Mouse (Mus musculus): Measurements from ENCODE around the gene Arl14. TPM values are rescaled to one million over a fixed set of nuclear protein-coding genes. Genes with fewer than 3 reads are reported as not detected.
"Not testable (repeated sequence)": the region's sequence is repeated elsewhere in the genome, so short reads cannot be mapped to it uniquely, and the experiment has no call there.

Arl14 gene
- polyA plus RNA-seq, 1 experiment from 2014 or later, result 1.6 TPM

DNA sequence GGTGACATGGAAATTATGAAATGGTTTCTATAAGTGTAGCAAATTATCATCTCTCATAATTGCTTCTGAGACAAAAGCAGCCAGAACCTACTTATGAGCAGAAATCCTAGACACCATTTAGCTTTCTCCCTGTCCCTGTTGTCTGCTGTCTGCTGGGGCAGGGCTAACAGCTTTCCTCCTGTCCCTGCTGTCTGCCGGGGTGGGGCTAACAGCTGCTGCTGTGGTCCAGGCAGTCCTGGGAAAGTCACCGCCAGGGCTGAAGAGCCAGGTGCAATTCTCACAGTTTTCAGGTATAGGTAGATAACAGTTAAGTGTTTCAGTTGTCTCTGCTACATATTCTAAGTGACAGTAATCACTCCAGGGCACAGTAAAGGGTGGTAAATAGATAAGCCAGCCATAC, 4.3 kb downstream of the Arl14 start:
- Histone ChIP-seq H3K9ac (ENCODE audit: low read depth, low read length) (no peak overlapping the region), H3K4me3 (ENCODE audit: low read length) (no peak overlapping the region), H3K36me3 (ENCODE audit: control insufficient read depth, insufficient read depth, low read length) (no peaks in the 10 kb centered on the region), H3K4me2 (ENCODE audit: low read depth, low read length) (no peak overlapping the region), H3K27ac (ENCODE audit: low read length) (no peak overlapping the region), H3K4me1 (ENCODE audit: control insufficient read depth, insufficient read depth, low read length) (no peaks in the 10 kb centered on the region), H3K27me3 (replicated peaks; ENCODE audit: control insufficient read depth, insufficient read depth, low read length) (no peaks in the 10 kb centered on the region), H3K9me3 (ENCODE audit: control insufficient read depth, low read length) (no peaks in the 10 kb centered on the region)
- ATAC-seq, result no peak
- 39% methylated on average over 2 of the region's 2 CpGs for WGBS

DNA sequence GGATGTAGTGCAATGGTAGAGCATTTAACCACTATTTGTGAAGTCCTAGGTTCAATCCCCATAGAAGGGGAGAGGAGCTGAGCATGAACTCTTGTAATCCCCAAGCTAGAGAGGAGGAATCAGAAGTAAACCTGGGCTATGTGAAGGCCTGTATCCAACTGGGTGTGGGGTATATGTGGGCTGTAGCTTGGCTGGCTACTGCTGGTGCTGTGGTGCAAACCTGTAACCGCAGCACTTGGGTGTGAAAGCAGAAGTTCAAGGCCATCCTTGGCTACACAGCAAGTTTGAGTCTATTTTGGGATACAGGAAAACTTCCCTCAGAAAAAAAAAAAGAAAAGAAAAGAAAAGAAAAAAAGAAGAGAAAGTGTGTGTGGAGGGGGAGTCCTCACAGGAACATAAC, 5.8 kb downstream of the Arl14 start:
- Histone ChIP-seq H3K4me2 (ENCODE audit: low read depth, low read length) (no peak overlapping the region), H3K36me3 (ENCODE audit: control insufficient read depth, insufficient read depth, low read length) (no peaks in the 10 kb centered on the region), H3K9me3 (ENCODE audit: control insufficient read depth, low read length) (no peaks in the 10 kb centered on the region), H3K9ac (ENCODE audit: low read depth, low read length) (no peak overlapping the region), H3K4me1 (ENCODE audit: control insufficient read depth, insufficient read depth, low read length) (no peaks in the 10 kb centered on the region), H3K27ac (ENCODE audit: low read length) (no peak overlapping the region), H3K4me3 (ENCODE audit: low read length) (no peak overlapping the region), H3K27me3 (replicated peaks; ENCODE audit: control insufficient read depth, insufficient read depth, low read length) (no peaks in the 10 kb centered on the region)
- WGBS, result 79% methylated on average over 1 of the region's 1 CpGs
- no peak for ATAC-seq

DNA sequence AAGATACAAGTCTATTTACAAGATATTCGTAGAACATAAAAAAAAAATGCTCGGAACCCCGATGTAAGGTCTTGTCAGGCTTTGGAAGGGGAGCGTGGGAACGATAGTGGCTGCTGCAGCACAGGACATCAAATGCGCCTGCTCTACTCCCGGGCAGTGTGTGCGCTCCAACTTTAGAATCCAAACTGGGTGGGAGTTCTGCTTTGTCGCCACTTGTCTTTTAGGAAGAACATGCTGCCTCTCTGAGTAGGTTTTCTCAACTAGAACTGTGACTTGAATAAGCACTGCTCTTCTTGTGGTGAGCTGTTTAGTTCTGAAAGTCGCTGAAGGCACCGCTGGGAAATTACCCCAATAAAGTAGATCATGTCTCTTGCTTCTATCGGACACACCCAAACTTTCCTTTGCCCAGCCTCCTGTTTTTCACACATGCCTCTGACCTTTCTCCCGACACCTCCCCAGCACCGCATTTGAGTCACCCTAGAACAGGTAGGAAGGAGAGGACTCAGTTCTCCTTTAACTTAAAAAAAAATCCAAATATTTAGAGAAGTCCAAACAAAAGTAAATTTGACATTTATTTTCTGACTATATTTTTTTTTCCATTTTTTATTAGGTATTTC, 9.4 kb downstream of the Arl14 start:
- no peak overlapping the region for H3K9ac ChIP-seq (ENCODE audit: low read depth, low read length)
- ATAC-seq, result peak; percentile 74
- no peaks in the 10 kb centered on the region for H3K27me3 ChIP-seq (replicated peaks; ENCODE audit: control insufficient read depth, insufficient read depth, low read length)
- H3K4me2 ChIP-seq (ENCODE audit: low read depth, low read length), result no peak overlapping the region
- no peak overlapping the region for H3K27ac ChIP-seq (ENCODE audit: low read length)
- H3K4me1 ChIP-seq (ENCODE audit: control insufficient read depth, insufficient read depth, low read length), result no peaks in the 10 kb centered on the region
- WGBS, result 75% methylated on average over 14 of the region's 14 CpGs
- H3K9me3 ChIP-seq (ENCODE audit: control insufficient read depth, low read length), result no peaks in the 10 kb centered on the region
- no peak overlapping the region for H3K4me3 ChIP-seq (ENCODE audit: low read length)
- no peaks in the 10 kb centered on the region for H3K36me3 ChIP-seq (ENCODE audit: control insufficient read depth, insufficient read depth, low read length)

- not testable (repeated sequence) for ATAC-seq; H3K9me3 ChIP-seq (ENCODE audit: control insufficient read depth, low read length); H3K4me3 ChIP-seq (ENCODE audit: low read length); H3K4me2 ChIP-seq (ENCODE audit: low read depth, low read length); H3K27me3 ChIP-seq (replicated peaks; ENCODE audit: control insufficient read depth, insufficient read depth, low read length); H3K27ac ChIP-seq (ENCODE audit: low read length); H3K4me1 ChIP-seq (ENCODE audit: control insufficient read depth, insufficient read depth, low read length); H3K9ac ChIP-seq (ENCODE audit: low read depth, low read length); H3K36me3 ChIP-seq (ENCODE audit: control insufficient read depth, insufficient read depth, low read length)
- 90% methylated on average over 10 of the region's 10 CpGs for WGBS
These were observed 11.5 kb downstream of the Arl14 start for GRCm38 (mm10) chr3:69233552-69234189.

DNA sequence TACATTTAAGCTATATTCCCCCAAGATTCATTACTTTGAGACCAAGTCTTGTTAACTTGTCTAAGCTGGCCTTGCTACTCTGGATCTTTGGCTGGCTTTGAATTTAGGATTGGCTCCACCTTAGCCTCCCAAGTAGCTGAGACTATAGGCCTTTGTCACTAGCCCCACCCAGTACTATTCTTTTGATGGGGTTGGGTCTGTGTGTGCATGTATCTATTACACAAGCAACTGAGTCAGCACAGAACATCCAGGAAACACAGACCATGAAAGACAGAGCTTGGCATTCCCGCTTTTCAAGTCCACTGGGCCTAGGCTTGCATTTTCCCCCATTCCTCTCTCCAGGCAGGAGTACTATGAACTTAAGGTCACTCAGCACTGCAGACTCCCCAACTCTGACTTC, 12.3 kb downstream of the Arl14 start:
- no peaks in the 10 kb centered on the region for H3K4me1 ChIP-seq (ENCODE audit: control insufficient read depth, insufficient read depth, low read length)
- no peaks in the 10 kb centered on the region for H3K27me3 ChIP-seq (replicated peaks; ENCODE audit: control insufficient read depth, insufficient read depth, low read length)
- WGBS, result 96% methylated on average over 1 of the region's 1 CpGs
- no peak overlapping the region for H3K27ac ChIP-seq (ENCODE audit: low read length)
- no peak overlapping the region for H3K4me3 ChIP-seq (ENCODE audit: low read length)
- H3K4me2 ChIP-seq (ENCODE audit: low read depth, low read length), result no peak overlapping the region
- no peak for ATAC-seq
- H3K9ac ChIP-seq (ENCODE audit: low read depth, low read length), result no peak overlapping the region
- no peaks in the 10 kb centered on the region for H3K36me3 ChIP-seq (ENCODE audit: control insufficient read depth, insufficient read depth, low read length)
- H3K9me3 ChIP-seq (ENCODE audit: control insufficient read depth, low read length), result no peaks in the 10 kb centered on the region

DNA sequence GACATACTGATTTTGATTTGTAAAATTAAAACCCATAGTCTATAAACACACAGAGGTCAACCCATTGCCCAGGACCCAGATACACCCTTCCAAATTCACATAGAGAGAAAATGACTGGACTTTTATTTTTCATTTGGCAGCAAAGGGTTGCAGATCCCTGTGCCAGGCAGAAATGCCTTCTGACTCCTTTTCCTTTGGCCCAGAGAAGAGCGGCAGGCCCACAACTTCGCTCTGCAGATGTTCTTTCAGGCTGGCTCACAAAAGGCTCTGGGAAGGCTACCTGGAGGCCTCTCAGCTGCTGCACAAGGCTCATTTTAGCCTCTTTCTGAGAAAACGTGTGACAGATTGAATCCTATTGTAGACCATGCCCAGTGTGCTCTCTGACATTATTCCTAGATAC, 13.6 kb downstream of the Arl14 start:
- Histone ChIP-seq H3K4me3 (ENCODE audit: low read length) (no peak overlapping the region), H3K9ac (ENCODE audit: low read depth, low read length) (no peak overlapping the region), H3K4me1 (ENCODE audit: control insufficient read depth, insufficient read depth, low read length) (0 out of 2 replicates have a peak, but pooled peaks cover 3% of the 10 kb centered on the region), H3K4me2 (ENCODE audit: low read depth, low read length) (no peak overlapping the region), H3K9me3 (ENCODE audit: control insufficient read depth, low read length) (no peaks in the 10 kb centered on the region), H3K27me3 (replicated peaks; ENCODE audit: control insufficient read depth, insufficient read depth, low read length) (no peaks in the 10 kb centered on the region), H3K27ac (ENCODE audit: low read length) (no peak overlapping the region), H3K36me3 (ENCODE audit: control insufficient read depth, insufficient read depth, low read length) (no peaks in the 10 kb centered on the region)
- WGBS, result 83% methylated on average over 3 of the region's 3 CpGs
- ATAC-seq, result no peak

DNA sequence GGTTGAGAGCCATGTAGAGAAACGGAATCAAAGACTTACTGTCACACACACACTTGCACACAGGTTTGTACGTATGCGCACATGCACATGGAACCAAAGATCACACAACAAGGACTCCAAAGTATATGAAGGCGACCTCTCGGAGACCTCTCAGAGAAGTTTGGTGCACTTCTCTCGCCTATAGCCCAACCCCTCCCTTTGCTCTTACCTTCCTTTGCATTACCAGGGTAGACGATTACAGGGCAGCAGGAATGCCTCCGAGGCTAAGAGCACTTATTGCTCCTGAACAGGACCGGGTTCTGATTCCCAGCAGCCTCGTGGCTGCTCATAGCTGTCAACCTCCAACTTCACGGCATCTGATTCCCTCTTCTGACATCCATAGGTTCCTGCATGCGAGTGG, 14.3 kb downstream of the Arl14 start:
- Histone ChIP-seq H3K27ac (ENCODE audit: low read length) (no peak overlapping the region), H3K27me3 (replicated peaks; ENCODE audit: control insufficient read depth, insufficient read depth, low read length) (no peaks in the 10 kb centered on the region), H3K4me1 (ENCODE audit: control insufficient read depth, insufficient read depth, low read length) (0 out of 2 replicates have a peak, but pooled peaks cover 6% of the 10 kb centered on the region), H3K4me2 (ENCODE audit: low read depth, low read length) (no peak overlapping the region), H3K9me3 (ENCODE audit: control insufficient read depth, low read length) (no peaks in the 10 kb centered on the region), H3K9ac (ENCODE audit: low read depth, low read length) (no peak overlapping the region), H3K4me3 (ENCODE audit: low read length) (no peak overlapping the region), H3K36me3 (ENCODE audit: control insufficient read depth, insufficient read depth, low read length) (no peaks in the 10 kb centered on the region)
- ATAC-seq, result no peak
- WGBS, result 89% methylated on average over 12 of the region's 12 CpGs

DNA sequence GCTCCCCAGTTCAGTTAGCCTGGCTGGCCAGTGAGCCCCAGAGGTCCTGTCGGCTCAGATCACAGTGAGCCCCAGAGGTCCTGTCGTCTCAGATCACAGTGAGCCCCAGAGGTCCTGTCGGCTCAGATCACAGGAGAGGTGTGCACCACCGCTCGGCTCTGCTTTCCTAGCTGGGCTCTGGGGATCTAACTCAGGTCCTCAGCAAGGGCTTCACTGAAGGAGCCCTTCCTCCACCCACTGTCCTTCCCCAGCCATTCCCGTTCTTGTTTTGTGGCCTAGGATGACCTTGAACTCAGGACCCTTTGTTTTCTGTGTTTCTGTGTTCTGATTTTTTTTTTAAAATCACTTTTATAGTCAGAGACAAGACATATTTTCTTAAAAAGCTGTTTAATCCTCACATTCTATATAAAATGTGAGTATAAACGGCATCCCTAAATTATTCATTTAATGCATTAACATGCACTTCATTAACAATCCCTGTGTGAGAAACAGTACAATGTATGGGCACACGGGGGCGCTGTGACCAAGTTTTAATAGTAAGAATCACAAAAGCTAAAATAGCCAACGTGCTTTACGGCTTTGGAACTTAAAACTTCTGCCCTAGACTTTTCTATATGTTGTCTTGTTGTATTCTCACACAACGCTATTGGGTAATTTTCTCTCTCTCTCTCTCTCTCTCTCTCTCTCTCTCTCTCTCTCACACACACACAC, 16.1 kb downstream of the Arl14 start:
- ATAC-seq, result no peak
- 48% methylated on average over 12 of the region's 12 CpGs for WGBS
- no peak overlapping the region for H3K9ac ChIP-seq (ENCODE audit: low read depth, low read length)
- H3K4me2 ChIP-seq (ENCODE audit: low read depth, low read length), result no peak overlapping the region
- 0 out of 2 replicates have a peak, but pooled peaks cover 6% of the 10 kb centered on the region for H3K4me1 ChIP-seq (ENCODE audit: control insufficient read depth, insufficient read depth, low read length)
- H3K36me3 ChIP-seq (ENCODE audit: control insufficient read depth, insufficient read depth, low read length), result no peaks in the 10 kb centered on the region
- H3K27me3 ChIP-seq (replicated peaks; ENCODE audit: control insufficient read depth, insufficient read depth, low read length), result no peaks in the 10 kb centered on the region
- H3K27ac ChIP-seq (ENCODE audit: low read length), result no peak overlapping the region
- no peaks in the 10 kb centered on the region for H3K9me3 ChIP-seq (ENCODE audit: control insufficient read depth, low read length)
- H3K4me3 ChIP-seq (ENCODE audit: low read length), result no peak overlapping the region

- no peaks in the 10 kb centered on the region for H3K27me3 ChIP-seq (replicated peaks; ENCODE audit: control insufficient read depth, insufficient read depth, low read length)
- no peaks in the 10 kb centered on the region for H3K9me3 ChIP-seq (ENCODE audit: control insufficient read depth, low read length)
- ATAC-seq, result no peak
- no peak overlapping the region for H3K4me3 ChIP-seq (ENCODE audit: low read length)
- H3K4me1 ChIP-seq (ENCODE audit: control insufficient read depth, insufficient read depth, low read length), result 0 out of 2 replicates have a peak, but pooled peaks cover 6% of the 10 kb centered on the region
- 61% methylated on average over 5 of the region's 5 CpGs for WGBS
- H3K36me3 ChIP-seq (ENCODE audit: control insufficient read depth, insufficient read depth, low read length), result no peaks in the 10 kb centered on the region
- no peak overlapping the region for H3K9ac ChIP-seq (ENCODE audit: low read depth, low read length)
- no peak overlapping the region for H3K27ac ChIP-seq (ENCODE audit: low read length)
- no peak overlapping the region for H3K4me2 ChIP-seq (ENCODE audit: low read depth, low read length)
These were observed 17.0 kb downstream of the Arl14 start for GRCm38 (mm10) chr3:69239246-69239645.
